Mouse (Mus musculus) c-Kit-positive CD71-positive TER-119-negative erythroid progenitor cells, embryonic 14.5 days (primary cell): ENCODE results near the gene Oxld1.

Experiments
- DNase-seq: peaks from one replicate; pipeline ENCODE4 v3.0.0-alpha.2; 2013; ENCODE audit warnings: low read depth

Oxld1 gene

GRCm38 (mm10) chr11:120457772-120458751 lies at the start of gene Oxld1, which contains the start of gene Ccdc137:
TSS of gene Oxld1 (minus strand) at chr11:120458068.
TSS of gene Ccdc137 (plus strand) at chr11:120458115.
- peak; percentile 74 for DNase-seq

GRCm38 (mm10) chr11:120506899-120507298 lies 49.0 kb upstream of the Oxld1 start:
- DNase-seq, result no peak

GRCm38 (mm10) chr11:120505661-120506060 lies 47.8 kb upstream of the Oxld1 start:
- DNase-seq, result no peak

GRCm38 (mm10) chr11:120501701-120502100 lies 43.8 kb upstream of the Oxld1 start:
- DNase-seq, result no peak

GRCm38 (mm10) chr11:120501018-120501417 lies 43.1 kb upstream of the Oxld1 start:
- no peak for DNase-seq

- no peak for DNase-seq
Observed at GRCm38 (mm10) chr11:120500357-120500756, 42.5 kb upstream of the Oxld1 start.

GRCm38 (mm10) chr11:120499894-120500293 lies 42.0 kb upstream of the Oxld1 start:
- DNase-seq, result no peak

GRCm38 (mm10) chr11:120498891-120499290 lies 41.0 kb upstream of the Oxld1 start:
- DNase-seq, result no peak

- no peak for DNase-seq
Observed at GRCm38 (mm10) chr11:120498226-120498625, 40.4 kb upstream of the Oxld1 start.

- no peak for DNase-seq
Observed at GRCm38 (mm10) chr11:120497436-120497835, 39.6 kb upstream of the Oxld1 start.

- DNase-seq, result no peak
Observed at GRCm38 (mm10) chr11:120493911-120494310, 36.0 kb upstream of the Oxld1 start.

- no peak for DNase-seq
Observed at GRCm38 (mm10) chr11:120493351-120493750, 35.5 kb upstream of the Oxld1 start.

- no peak for DNase-seq
Observed at GRCm38 (mm10) chr11:120492878-120493203, 35.0 kb upstream of the Oxld1 start.

- DNase-seq, result peak; percentile 54
Observed at GRCm38 (mm10) chr11:120492024-120492877, 34.4 kb upstream of the Oxld1 start.

GRCm38 (mm10) chr11:120491317-120492023 lies 33.6 kb upstream of the Oxld1 start, which contains the start of gene Slc25a10:
TSS of gene Slc25a10 (plus strand) at chr11:120491840.
- DNase-seq, result peak; percentile 78

- no peak for DNase-seq
Observed at GRCm38 (mm10) chr11:120490291-120491046, 32.6 kb upstream of the Oxld1 start.

- peak; percentile 81 for DNase-seq
Observed at GRCm38 (mm10) chr11:120489054-120489761, 31.3 kb upstream of the Oxld1 start.

GRCm38 (mm10) chr11:120488516-120488915 lies 30.6 kb upstream of the Oxld1 start:
- no peak for DNase-seq

- DNase-seq, result no peak
Observed at GRCm38 (mm10) chr11:120485251-120485650, 27.4 kb upstream of the Oxld1 start.

- DNase-seq, result peak; percentile 93
Observed at GRCm38 (mm10) chr11:120484265-120484981, 26.6 kb upstream of the Oxld1 start, which contains the start of gene Mrpl12. TSS of gene Mrpl12 (plus strand) at chr11:120484613.
